Mouse (Mus musculus): Measurements from ENCODE around the gene Gm156. TPM values are rescaled to one million over a fixed set of nuclear protein-coding genes. Genes with fewer than 3 reads are reported as not detected.

Gene Gm156
- polyA plus RNA-seq, 1 experiment from 2014 or later, result not detected

Other genes starting within 250 kb of the Gm156 start
- gene Klre1, start 206.4 kb downstream of the Gm156 start, polyA plus RNA-seq (2015; fragmentation: Nextera tagmentation; extraction: Ambion mirVana), result not detected in 2 replicates
- gene Klrd1, start 192.5 kb downstream of the Gm156 start, polyA plus RNA-seq (2015; fragmentation: Nextera tagmentation; extraction: Ambion mirVana), result not detected in 2 replicates
- 0.22 and 0.38 TPM in 2 replicates for gene Klrk1, start 160.4 kb downstream of the Gm156 start, polyA plus RNA-seq (2015; fragmentation: Nextera tagmentation; extraction: Ambion mirVana)
- not detected in 2 replicates for gene Klrc3, start 140.9 kb downstream of the Gm156 start, polyA plus RNA-seq (2015; fragmentation: Nextera tagmentation; extraction: Ambion mirVana)
- gene Klrc2, start 123.6 kb downstream of the Gm156 start, polyA plus RNA-seq (2015; fragmentation: Nextera tagmentation; extraction: Ambion mirVana), result not detected in 2 replicates
- not detected in 2 replicates for gene Klrc1, start 105.3 kb downstream of the Gm156 start, polyA plus RNA-seq (2015; fragmentation: Nextera tagmentation; extraction: Ambion mirVana)
- not detected in 2 replicates for gene Klri1, start 67.1 kb downstream of the Gm156 start, polyA plus RNA-seq (2015; fragmentation: Nextera tagmentation; extraction: Ambion mirVana)
- gene Klri2, start 43.8 kb downstream of the Gm156 start, polyA plus RNA-seq (2015; fragmentation: Nextera tagmentation; extraction: Ambion mirVana), result not detected in 2 replicates
- gene Gm17631, start 78.4 kb upstream of the Gm156 start, polyA plus RNA-seq (2015; fragmentation: Nextera tagmentation; extraction: Ambion mirVana), result not detected in 2 replicates
- gene Klra17, start 92.4 kb upstream of the Gm156 start, polyA plus RNA-seq (2015; fragmentation: Nextera tagmentation; extraction: Ambion mirVana), result not detected in 2 replicates
- gene Klra5, start 133.4 kb upstream of the Gm156 start, polyA plus RNA-seq (2015; fragmentation: Nextera tagmentation; extraction: Ambion mirVana), result not detected in 2 replicates
- gene Klra6, start 242.7 kb upstream of the Gm156 start, polyA plus RNA-seq (2015; fragmentation: Nextera tagmentation; extraction: Ambion mirVana), result not detected in 2 replicates